Mouse (Mus musculus): Measurements from ENCODE around the gene Grm4. TPM values are rescaled to one million over a fixed set of nuclear protein-coding genes. Genes with fewer than 3 reads are reported as not detected.

Grm4 gene
- under 1 TPM in 1 of 2 experiments, not detected in 1; 0.07 TPM for total RNA-seq (2021)

DNA sequence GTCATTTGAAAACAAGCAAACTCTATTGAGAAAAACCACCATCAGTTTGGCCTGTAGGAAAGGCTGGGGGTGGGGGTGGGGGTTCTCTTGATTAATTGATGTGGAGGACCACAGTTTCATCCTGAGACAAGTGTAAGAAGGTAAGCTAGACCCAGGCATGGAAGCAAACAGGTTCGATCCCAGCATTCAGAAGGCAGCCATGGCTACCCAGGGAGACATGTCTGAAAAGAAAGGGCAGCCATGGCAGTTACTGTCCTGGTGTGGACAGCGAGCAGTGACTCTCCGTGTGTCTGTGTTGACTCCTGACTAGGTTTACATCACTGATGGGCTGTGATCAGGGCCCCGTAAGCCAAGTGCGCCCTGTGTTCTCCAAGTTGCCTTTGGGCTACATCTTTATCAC, at the start of gene Grm4:
Gene Grm4, minus strand, starts transcription at position 101 of the 400 bp plus-strand sequence.
- no peak for DNase-seq

GRCm38 (mm10) chr17:27568228-27568627, 47.0 kb upstream of the Grm4 start:
- no peak for DNase-seq

DNA sequence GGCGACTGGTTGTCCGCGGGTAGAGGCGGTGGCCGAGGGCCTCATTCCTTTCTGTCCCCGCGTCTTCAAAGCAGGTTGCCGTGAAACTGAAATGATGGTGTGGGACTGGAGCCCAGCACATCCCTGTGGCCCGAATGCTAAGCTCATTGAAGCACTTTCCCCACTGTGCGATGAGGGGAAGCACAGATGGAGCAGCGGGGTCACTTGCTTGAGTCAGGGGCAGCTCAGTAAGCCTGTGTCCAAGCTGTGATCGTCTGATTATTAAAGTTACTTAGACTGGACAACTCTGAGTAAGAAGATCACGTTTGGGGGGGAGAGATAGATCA, 44.7 kb upstream of the Grm4 start:
- DNase-seq: no peak

GRCm38 (mm10) chr17:27565163-27565941, 44.1 kb upstream of the Grm4 start, which contains the start of gene AI413582:
TSS of gene AI413582 (minus strand) at chr17:27565756.
- DNase-seq: peak; percentile 99

GRCm38 (mm10) chr17:27564391-27565162, 43.4 kb upstream of the Grm4 start:
- no peak for DNase-seq

GRCm38 (mm10) chr17:27563771-27564244, 42.6 kb upstream of the Grm4 start:
- no peak for DNase-seq

DNA sequence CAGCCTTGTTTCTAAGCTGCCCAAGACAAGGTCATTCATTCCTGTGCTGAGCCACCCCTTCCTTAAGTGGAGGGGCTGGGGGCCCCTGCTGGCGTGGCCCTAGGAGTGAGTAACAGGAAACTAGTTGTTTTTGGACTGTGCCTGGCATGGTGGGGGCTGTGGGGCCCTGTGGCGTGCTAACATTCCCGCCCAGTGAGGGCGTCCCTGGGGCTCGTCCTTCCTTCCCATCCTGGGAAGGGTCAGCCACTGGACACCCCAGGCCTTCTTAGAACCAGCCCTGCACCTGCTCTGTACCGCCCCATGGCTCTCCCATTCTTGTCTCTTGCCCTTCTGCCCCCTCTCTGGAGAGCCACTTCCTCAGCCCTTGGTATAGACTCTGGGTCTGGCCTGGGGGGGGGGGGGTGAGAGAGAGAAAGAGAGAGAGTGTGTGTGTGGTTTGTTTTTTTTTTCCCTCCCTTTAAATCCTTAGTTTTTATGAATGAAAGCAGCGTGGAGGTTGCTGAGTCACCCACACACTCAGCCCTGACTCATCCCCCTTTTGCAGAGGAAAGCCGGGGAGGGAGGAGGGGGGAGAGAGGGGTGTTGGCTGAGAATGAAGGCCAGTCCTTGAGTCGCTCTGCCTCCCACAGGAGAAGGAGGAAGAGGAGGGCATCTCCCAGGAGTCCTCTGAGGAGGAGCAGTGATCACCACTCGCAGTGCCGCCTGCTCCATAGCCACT, 40.8 kb upstream of the Grm4 start:
- DNase-seq: no peak

DNA sequence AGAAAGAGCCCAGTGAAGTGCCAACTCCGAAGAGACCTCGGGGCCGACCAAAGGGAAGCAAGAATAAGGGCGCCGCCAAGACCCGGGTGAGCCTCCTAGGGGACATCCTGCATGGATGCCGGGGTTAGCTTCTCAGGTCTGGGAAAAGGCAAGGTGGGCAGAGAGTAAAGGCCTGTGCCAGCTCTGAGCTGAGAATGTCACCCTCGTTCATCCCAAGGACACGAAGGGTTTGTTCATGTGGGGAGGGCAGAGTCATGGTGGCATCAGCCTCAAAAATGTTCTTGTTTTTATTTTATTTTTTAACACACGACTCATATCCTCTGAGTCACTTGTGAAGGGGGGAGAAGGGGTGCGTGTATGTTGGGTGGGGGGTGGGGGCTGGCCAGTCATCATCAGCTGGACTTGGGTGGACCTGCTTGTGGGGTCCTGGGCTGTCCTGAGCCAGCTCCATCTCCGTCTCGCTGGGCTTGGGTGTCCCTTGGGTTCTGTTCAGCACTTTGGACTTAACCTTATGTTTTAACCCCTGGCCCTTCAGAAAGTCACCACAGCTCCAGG, 39.8 kb upstream of the Grm4 start:
- DNase-seq: no peak

DNA sequence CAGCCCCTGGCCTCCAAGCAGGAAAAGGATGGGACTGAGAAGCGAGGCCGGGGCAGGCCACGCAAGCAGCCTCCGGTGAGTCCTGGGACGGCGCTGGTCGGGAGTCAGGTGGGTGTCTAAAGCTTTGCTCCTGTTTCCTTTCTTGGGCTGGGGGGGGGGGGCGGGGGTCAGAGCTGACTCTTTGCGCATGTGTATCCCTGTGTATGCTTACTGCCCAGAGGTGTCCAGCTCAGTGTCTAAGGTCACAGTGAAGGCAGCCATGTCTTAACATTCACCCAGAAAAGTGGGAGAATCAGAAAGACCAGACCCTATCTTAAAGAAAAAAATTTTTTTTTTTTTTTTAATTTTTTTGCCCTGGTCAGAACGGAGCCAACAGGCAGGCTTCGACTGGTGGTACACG, 38.4 kb upstream of the Grm4 start:
- DNase-seq: no peak

- DNase-seq: no peak
These were observed 37.6 kb upstream of the Grm4 start for GRCm38 (mm10) chr17:27558845-27559244.

GRCm38 (mm10) chr17:27557927-27558661, 36.9 kb upstream of the Grm4 start:
- no peak for DNase-seq

GRCm38 (mm10) chr17:27557181-27557926, 36.2 kb upstream of the Grm4 start:
- peak; percentile 63 for DNase-seq

GRCm38 (mm10) chr17:27556315-27557011, 35.3 kb upstream of the Grm4 start, which contains the start of gene Hmga1:
TSS of gene Hmga1 (plus strand) at chr17:27556497.
- peak; percentile 88 for DNase-seq

- DNase-seq: peak; percentile 69
These were observed 34.4 kb upstream of the Grm4 start for GRCm38 (mm10) chr17:27555512-27556172.

DNA sequence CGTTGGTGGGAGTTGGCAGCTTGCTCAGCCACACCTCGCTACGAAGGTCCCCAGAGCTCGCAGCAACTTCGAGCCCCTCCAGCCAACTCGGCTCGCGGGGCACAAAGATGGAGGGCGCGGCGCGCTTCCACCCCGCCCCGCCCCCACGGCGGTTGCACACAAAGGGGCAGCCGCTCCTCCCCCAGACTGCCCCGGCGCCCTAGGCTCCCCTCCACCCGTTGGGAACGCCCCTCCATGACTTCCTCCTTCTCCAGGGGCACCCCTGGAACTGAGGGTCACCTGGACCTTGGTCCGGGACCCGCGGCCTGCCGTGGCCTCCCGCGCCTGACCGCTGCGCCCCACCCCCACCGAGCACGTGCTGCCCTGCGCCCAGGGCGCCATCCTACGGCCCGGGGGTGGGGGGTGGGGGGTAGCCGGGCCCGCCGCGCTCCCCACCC, 33.9 kb upstream of the Grm4 start:
- peak; percentile 43 for DNase-seq

- no peak for DNase-seq
These were observed 33.1 kb upstream of the Grm4 start for GRCm38 (mm10) chr17:27554062-27554960.

- no peak for DNase-seq
These were observed 31.3 kb upstream of the Grm4 start for GRCm38 (mm10) chr17:27552215-27553201.

Measured in heart, postnatal 4 days (tissue).